Mouse (Mus musculus): Measurements from ENCODE around the gene Caln1.
A peak's percentile ranks its signal among the peaks of the same experiment; 100 is the strongest.

Gene Caln1

GRCm38 (mm10) chr5:130691349-130691748, 322.1 kb downstream of the Caln1 start:
- no peak for DNase-seq (ENCODE audit: low spot score in 2 of 2)

GRCm38 (mm10) chr5:130699476-130699875, 330.2 kb downstream of the Caln1 start:
- no peak for DNase-seq (ENCODE audit: low spot score in 2 of 2)

DNA sequence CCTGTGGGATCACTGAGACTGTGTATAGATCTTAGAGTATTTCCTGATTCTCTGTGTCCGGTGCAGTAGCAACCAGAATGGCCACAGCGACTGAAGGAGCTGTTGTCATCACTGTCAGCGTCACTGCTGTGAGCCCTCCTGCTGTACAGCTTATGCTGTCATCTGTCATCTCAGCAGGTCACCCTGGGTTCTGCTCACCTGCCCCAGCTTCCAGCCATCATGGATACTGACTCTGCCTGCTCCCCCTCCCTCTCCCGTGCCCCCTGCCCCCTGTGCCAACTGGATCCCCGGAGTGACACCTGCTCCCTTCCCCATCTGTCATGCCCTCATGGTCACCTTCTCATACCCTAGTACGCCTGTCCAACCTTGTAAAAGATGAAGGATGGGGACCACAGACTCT, 332.5 kb downstream of the Caln1 start:
- peak in 1 of 2 experiments; percentile 42 for DNase-seq (ENCODE audit: low spot score in 2 of 2)

DNA sequence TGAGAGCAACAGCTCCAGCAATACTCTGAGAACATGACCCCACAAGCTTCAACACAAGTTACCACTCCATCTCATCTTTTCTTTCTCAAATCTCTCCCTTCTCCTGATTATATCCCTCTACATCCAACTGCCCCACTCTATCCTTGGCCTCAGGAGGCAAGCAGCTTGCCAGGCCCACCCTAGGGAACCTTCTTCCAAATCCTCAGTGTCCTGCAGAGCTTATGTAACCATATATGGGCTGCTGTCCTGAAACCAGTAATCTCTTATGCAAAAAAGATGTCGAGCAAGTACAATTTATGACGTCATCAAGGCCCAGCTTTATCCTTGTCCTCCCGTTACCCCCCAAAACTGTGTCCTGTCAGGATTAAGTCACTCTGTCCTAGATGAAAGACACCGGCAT, 333.1 kb downstream of the Caln1 start:
- DNase-seq (ENCODE audit: low spot score in 2 of 2), result no peak

DNA sequence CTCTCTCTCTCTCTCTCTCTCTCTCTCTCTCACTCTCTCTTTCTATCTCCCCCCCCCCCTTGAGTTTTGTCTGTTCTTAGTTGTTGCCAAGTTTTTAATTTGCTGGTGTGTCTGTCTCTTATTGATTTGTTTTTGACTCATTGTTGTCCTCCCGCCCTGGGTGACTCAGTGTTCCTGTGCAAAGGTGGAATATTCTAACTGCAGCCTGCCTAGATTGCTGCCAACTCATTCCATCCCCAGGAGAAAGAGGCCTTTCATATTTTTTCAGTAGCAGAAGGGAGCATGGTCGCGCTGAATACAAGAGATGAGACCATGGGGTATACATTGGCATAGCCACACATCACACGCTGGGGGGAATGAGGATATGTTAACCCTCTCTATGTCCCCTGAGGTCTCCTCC, 335.6 kb downstream of the Caln1 start:
- no peak for DNase-seq (ENCODE audit: low spot score in 2 of 2)

DNA sequence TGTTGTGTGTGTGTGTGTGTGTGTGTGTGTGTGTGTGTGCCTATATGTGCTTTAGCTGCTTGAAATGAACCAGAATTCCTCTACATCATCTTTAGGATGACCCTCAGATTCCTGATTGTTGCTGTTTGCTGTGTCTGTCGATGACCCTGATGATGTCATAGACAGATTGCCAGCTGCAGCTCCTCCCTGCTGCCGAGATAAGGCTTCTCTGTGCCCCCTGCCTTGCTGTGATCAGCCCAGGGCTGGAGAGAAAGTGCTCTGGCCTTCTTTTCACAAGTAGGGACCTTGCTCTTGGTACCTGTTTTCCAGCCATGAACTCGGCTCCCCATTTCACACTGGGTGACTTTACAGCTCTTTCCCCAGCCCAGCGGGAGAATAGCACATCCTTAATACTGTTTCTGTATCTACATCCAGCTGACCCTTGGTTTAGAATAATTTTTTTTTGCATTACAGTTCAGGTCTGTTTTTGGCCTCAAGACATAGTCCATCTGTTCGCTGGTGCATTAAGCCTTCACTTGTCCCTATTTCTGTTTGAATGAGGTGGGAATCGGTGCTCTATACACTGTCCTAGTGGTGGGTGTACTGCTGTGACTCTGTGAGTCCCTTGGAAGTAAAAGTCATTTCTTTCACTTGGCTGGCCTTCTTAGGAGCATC, 337.1 kb downstream of the Caln1 start:
- DNase-seq (ENCODE audit: low spot score in 2 of 2), result no peak

- no peak for DNase-seq (ENCODE audit: low spot score in 2 of 2)
Measured at GRCm38 (mm10) chr5:130707755-130708154, 338.5 kb downstream of the Caln1 start.

DNA sequence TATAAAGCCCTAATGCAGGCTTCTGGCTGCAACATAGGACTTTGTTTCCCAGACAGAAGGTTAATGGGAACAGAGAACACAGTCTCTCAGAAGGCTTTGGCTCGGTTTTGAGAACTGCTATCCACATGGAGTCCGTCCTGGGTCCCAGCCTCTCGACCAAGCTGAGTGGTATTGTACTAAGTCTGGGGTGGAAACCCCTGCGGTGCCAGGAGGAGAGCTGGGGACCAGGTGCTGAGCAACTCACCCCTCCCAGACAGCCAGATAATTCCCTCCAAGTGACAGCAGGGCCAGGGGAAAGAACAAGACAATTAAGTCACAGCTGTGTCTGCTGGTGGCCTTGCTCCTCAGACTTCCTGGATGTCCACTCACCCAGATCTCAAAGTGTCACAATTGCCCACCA, 339.4 kb downstream of the Caln1 start:
- no peak for DNase-seq (ENCODE audit: low spot score in 2 of 2)

DNA sequence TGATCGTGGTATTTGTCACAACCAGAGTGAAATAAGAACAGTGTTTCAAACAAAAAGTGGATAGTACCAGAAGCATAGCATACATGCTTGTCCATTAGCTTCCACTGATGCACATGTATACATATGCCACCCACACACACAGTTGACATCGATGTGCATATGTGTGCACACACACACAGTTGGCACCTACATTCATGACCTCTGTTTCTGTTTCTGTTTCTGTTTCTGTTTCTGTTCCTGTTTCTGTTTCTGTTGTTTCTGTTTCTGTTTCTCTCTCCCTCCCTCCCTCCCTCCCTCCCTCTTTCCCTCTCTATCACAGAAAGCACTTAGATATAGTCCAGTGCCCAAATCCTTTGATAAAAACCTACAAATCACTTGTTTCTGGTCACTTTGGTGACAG, 342.4 kb downstream of the Caln1 start:
- no peak for DNase-seq (ENCODE audit: low spot score in 2 of 2)

- no peak for DNase-seq (ENCODE audit: low spot score in 2 of 2)
Measured at GRCm38 (mm10) chr5:130712281-130712680, 343.0 kb downstream of the Caln1 start.

GRCm38 (mm10) chr5:130715181-130715580, 345.9 kb downstream of the Caln1 start:
- DNase-seq (ENCODE audit: low spot score in 2 of 2), result no peak

DNA sequence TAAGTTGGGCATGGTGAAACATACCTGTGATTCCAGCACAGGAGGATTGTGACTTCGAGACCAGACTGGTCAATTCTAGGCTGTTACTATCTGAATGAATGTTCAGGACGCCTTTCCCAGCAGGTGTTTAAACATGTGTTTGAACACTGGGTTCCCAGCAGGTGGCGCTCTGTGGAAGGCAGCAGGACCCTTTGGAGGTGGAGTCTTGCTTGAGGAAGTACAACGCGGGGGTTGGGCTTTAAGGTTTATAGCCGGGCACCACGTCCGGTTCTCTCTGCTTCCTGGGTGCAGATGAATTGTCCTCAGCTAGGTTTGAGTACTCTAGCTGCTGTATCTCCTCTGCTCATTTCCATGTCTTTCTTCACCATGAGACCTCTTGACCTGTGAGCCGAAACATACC, 349.1 kb downstream of the Caln1 start:
- no peak for DNase-seq (ENCODE audit: low spot score in 2 of 2)

GRCm38 (mm10) chr5:130742171-130742570, 372.9 kb downstream of the Caln1 start:
- no peak for DNase-seq (ENCODE audit: low spot score in 2 of 2)

- DNase-seq (ENCODE audit: low spot score in 2 of 2), result peak in 1 of 2 experiments; percentile 15
Measured at GRCm38 (mm10) chr5:130757517-130757916, 388.3 kb downstream of the Caln1 start.

DNA sequence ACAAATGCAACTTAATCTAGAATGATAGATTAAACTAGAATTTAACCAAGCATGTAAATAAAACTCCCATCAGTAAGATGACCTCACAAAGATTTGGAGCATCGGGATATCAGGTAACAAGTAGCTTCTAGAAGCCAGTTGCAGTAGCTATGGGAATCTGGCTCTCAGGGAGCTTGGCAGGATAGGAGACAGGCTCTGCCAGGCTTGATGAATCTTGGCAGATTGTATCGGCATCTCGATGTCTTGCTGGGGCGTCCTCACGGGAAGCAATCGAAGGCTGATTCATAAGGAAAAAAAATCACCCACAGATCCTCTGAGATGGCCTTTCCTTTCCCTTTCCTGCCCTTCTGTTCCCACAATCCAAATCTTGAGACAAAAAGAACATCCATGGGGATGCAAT, 396.5 kb downstream of the Caln1 start:
- peak in 1 of 2 experiments; percentile 19 for DNase-seq (ENCODE audit: low spot score in 2 of 2)

DNA sequence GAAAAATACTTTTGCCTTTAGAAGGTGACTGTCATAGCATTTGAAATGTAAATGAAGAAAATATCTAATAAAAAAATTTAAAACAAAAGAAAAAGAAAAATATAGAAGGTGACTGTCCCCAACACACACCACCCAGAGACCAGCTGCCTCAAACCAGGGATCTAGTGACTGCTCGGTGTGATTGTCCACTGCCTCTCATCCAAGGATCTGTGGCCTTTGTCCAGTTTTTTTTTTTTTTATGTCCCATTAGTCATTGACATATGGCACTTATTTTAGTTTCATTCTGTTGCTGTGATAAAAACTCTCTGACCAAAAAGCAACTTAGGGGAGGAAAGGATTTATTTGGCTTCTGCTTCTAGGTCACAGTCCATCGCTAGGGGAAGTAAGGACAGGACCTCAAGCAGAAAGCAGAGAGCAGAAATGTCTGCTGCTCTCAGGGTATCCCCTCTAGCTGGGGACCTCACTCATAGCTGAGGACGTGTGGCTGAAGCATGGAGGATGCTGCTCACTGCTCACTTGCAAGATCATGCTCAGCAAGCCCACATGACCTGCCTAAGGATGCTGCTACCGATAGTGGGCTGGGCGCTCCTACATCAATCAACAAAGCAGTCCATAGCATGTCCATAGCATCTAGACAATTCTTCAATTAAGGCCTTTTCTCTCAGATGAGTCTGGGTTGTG, 401.9 kb downstream of the Caln1 start:
- no peak for DNase-seq (ENCODE audit: low spot score in 2 of 2)

GRCm38 (mm10) chr5:130772491-130772890, 403.2 kb downstream of the Caln1 start:
- DNase-seq (ENCODE audit: low spot score in 2 of 2), result no peak

GRCm38 (mm10) chr5:130774946-130775345, 405.7 kb downstream of the Caln1 start:
- no peak for DNase-seq (ENCODE audit: low spot score in 2 of 2)

GRCm38 (mm10) chr5:130792755-130793452, 423.6 kb downstream of the Caln1 start:
- no peak for DNase-seq (ENCODE audit: low spot score in 2 of 2)

DNA sequence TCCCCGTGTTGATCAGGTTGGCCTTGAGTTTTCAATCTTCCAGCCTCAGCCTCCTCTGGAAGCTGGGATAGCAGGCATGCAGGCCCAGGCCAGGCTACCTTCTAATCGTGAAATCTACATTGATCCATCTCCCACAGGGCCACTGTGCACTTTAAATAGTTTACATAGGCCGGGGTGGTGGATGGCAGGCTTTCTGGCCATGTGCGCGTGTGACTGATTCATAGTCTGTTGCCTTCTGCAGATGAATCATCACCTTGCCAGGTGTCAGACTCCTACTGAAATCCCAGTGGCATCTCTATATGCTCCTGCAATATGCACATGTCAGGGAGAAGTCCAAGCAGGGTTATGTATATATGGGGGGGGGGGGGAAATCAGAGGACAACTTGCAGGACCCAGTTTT, 428.5 kb downstream of the Caln1 start:
- DNase-seq (ENCODE audit: low spot score in 2 of 2), result no peak

DNA sequence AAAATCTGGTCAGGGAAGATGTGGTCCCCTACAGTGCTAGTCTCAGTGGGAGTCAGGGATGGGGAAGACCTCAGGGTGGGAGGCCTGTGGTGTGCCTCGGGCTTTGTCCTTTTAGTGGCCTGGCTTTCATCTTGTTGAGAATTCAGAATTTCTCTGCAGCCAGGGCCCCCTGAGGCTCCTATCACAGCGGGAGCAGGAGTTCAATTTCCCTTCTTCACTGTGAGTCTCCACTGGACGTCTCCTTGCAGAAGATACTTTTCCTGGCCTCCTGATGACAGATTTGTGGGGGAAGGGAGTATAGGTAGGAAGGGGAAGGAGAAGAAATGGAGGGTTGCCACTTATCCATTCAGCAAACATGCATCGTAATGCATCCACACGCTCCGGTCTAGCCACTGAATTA, 441.1 kb downstream of the Caln1 start:
- DNase-seq (ENCODE audit: low spot score in 2 of 2), result no peak

DNA sequence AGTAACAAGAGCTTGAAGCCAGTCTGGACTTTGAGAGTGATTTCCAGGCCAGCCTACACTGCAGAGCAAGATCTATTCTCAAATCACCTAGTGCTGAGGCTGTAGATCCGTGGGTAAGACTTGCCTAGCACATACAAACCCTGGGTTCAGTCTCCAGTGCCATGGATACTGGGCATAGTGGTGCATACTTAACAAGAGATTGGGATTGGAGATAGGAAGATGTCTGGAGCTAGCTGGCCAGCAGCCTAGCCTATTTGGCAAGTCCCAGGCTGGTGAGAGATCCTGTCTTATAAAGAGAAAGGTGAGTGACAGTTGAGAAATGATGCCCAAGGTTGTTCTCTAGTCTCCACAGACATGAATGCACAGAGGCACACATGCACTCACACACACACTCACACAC, 441.6 kb downstream of the Caln1 start:
- DNase-seq (ENCODE audit: low spot score in 2 of 2), result no peak

DNA sequence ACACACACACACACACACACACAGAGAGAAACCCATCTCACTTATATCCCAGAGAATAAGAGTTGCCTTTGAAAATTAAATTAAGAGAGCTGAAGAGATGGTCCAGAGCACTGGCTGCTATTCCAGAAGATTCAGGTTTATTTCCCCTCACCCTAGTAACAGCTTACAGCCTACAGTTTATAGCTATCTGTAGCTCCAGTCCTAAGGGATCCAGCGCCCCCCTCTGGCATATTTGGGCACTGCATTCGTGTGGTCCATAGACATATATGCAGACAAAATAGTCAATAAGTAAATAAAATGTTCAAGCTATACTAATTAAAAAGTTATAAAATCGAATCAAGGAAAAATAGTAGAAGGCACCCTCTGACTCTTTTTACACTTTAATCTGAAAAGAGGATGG, 442.0 kb downstream of the Caln1 start:
- peak; percentile 64 to 77 for DNase-seq (ENCODE audit: low spot score in 2 of 2)
